Mouse (Mus musculus) left cerebral cortex, postnatal 36 days (tissue): Measurements from ENCODE around the gene Taf10. TPM values are rescaled to one million over a fixed set of nuclear protein-coding genes. Genes with fewer than 3 reads are reported as not detected.

ENCODE experiments used
- DNase-seq, 2 experiments: peaks; one replicate each; pipeline ENCODE4 v3.0.0; 2021 to 2022; ENCODE audit warnings: low spot score in 2 of 2, mixed read lengths in 1 of 2
- intact Hi-C: fragments of 180-260 bp; cut with DNase I; formaldehyde crosslinking; loops from one replicate; pipeline ENCODE4 v1.15.1; 2025
- total RNA-seq, 2 experiments: library from RNA; stranded (reverse); gene quantifications; 2 replicates each; pipeline ENCODE4 v1.2.3; 2021

Taf10 gene
- 100 to 1,000 TPM; 112 to 127 TPM for total RNA-seq

GRCm38 (mm10) chr7:105743926-105744590, at the start of gene Taf10:
Taf10 (minus strand) TSS chr7:105744361.
- DNase-seq, result peak; percentile 87 to 88
- intact Hi-C loops, result loop anchor here (2.0 to 5.0 kb wide), 2 partner anchors 67 to 187 kb away; partner anchors contain the start of gene Mrpl17

- intact Hi-C loops, result no loop called here
- DNase-seq, result no peak
Observed at GRCm38 (mm10) chr7:105793701-105794100, 49.5 kb upstream of the Taf10 start.

- no peak for DNase-seq
- intact Hi-C loops, result no loop called here
Observed at GRCm38 (mm10) chr7:105791147-105791546, 47.0 kb upstream of the Taf10 start.

DNA sequence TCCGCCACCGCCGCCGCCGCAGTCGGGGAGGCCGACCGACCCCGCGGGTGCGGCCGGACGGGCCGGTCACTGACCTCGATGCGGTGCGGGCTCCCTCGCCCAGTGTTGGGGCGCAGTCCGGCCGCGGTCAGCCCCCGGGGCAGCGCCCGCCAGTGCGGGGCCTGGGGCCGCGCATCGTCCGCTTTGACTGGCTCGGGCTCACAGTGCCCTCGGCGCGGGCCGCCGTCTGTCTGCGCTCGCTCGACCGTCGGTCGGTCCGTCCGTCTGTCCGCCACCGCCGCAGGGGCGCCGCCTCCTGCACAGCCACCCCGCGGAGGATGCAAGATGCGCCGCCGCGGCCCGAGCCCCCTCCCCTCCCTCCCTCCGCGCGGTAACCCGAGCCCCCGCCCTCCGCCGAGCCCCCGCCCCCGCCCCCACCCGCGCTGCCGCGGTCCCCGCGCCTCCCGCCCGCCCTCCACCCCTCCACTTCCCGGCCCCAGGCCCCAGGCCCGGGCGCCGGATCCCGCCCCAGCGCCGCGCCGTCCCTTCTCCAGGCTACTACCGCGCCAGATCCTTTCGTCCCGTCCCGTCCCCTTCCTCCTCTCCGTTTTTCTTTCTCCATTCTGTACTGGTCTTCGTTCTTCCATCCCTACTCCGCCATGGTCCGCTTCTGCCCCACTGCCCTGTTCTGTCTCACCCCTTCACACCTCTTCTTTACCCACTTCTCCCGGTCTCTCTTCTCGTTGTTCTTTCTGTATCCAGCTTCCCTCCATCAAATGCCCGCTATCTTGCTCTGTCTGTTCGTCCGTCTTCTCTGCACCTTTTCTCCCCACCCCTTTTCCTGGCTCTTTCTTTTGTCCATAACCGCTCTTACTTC, 43.4 kb upstream of the Taf10 start, which contains the start of gene Dchs1:
Gene Dchs1 (minus strand): TSS at position 370 of the 856 bp plus-strand sequence.
- intact Hi-C loops, result no loop called here
- DNase-seq, result no peak

DNA sequence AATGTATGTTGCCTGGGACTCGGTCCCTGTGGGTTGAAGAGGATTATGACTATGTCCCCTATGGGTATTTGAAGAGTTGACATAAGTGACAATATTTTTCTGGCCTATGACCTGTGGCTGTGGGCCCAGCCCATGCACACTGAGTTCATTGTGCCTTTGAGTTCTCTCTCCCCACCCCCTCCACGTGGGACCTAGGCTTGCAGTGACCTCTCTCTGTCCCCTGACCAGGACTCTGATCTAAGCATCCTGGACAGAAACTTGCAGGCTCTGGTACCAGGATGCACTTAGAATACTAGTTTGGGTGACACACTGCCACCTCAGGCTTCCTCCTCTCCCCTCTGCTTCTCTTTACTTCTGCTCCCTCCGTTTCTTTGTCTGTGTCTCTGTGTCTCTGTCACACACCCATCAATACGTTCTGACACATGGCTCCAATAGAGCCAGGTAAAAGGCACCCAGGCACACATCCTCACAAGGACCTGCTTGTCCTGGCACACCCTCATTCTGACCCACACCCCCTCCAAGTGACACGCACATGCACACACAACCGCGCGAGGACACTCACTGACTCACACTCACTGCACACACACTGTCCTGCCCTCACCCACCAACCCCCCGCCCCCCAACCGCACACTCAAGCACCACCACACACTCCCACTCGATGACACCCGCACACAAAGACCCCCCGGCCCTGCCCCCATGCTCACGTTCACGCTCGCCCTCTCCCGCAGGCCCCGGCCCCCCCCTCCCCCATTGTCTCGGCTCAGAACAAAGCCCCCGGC, 42.5 kb upstream of the Taf10 start:
- intact Hi-C loops, result no loop called here

DNA sequence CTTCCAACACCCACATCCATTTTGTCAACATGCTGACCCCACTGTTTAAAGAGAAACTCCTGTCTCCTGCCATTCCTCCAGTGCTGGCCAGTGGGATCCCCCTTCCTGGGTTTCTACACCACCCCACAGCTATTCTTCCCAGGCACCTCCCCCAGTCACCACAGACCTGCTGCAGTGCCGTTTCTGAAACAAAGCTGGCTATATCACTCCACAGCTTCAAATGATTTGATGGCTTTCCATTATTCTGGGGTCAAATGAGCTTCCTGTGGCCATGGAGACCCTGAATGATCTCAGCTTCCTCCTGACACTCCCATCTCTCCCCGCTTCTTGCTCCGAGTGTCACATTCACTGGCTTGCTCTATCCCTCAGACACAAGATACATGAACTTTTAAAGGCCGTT, 40.4 kb upstream of the Taf10 start:
- intact Hi-C loops, result no loop called here

More for the DNA sequence above, 42.5 kb upstream of the Taf10 start:
- no peak for DNase-seq

DNA sequence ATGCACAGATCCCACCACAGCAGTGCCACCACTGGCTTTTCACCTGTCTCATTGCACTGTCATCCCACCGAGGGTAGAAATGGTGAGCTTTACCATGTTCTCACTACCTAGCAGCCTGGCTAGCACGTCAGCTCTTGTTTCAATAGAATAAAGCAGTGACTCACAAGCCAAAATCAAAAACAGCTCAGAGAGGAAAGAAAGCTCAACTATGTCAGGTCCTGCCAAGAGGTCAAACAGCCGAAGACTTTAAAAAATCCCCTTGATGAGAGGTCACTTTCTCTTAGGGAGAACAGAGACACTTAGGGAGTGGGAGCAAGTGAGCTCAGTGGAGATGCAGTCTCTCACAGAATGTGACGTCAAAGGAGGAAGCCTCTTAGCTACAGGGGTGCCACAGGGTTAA, 39.7 kb upstream of the Taf10 start:
- no peak for DNase-seq

More for the DNA sequence above, 40.4 kb upstream of the Taf10 start:
- DNase-seq, result no peak

DNA sequence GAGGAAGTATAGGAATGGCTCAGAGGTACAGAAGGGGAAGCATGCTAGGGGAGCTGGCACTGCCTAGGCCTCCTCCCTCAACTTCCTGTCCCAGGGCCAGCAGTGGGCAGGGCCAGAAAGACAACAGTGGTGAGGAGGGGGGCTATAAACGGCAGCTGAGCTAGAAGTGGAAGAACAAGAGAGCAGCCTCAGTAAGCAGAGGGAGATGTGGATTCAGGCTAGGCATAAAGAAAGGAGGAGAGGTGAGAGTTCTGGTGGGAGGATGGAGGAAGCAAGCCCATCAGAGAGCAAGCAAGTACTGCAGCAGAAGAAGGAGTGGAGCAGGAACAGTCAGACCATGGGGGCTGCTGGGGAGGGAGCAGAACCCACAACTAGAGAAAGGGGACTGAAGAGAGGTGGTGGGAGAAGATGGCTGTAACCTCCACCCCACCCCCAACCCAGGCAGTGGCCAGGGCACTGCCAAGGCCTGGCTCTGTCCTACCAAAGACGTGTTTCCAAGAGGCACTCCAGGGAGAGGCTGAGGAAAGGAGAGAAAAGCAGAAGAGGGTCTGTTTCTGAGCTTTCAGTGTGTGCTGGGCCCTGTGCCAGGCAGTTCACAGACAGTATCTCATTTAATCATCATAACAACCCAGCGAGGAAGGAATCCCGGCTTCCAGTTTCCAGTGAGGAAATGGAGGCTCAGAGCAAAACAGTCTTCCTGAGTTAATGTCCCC, 34.5 kb upstream of the Taf10 start:
- no peak for DNase-seq
- intact Hi-C loops, result no loop called here

More for the DNA sequence above, 39.7 kb upstream of the Taf10 start:
- intact Hi-C loops, result no loop called here

- DNase-seq, result no peak
- intact Hi-C loops, result no loop called here
Observed at GRCm38 (mm10) chr7:105777797-105778552, 33.8 kb upstream of the Taf10 start.

GRCm38 (mm10) chr7:105777316-105777715, 33.2 kb upstream of the Taf10 start:
- no peak for DNase-seq
- intact Hi-C loops, result no loop called here

GRCm38 (mm10) chr7:105776026-105776425, 31.9 kb upstream of the Taf10 start:
- no peak for DNase-seq
- intact Hi-C loops, result no loop called here

- intact Hi-C loops, result no loop called here
- DNase-seq, result no peak
Observed at GRCm38 (mm10) chr7:105774661-105775060, 30.5 kb upstream of the Taf10 start.

- DNase-seq, result no peak
- intact Hi-C loops, result no loop called here
Observed at GRCm38 (mm10) chr7:105773041-105773440, 28.9 kb upstream of the Taf10 start.

GRCm38 (mm10) chr7:105772331-105772730, 28.2 kb upstream of the Taf10 start:
- intact Hi-C loops, result no loop called here
- DNase-seq, result no peak

DNA sequence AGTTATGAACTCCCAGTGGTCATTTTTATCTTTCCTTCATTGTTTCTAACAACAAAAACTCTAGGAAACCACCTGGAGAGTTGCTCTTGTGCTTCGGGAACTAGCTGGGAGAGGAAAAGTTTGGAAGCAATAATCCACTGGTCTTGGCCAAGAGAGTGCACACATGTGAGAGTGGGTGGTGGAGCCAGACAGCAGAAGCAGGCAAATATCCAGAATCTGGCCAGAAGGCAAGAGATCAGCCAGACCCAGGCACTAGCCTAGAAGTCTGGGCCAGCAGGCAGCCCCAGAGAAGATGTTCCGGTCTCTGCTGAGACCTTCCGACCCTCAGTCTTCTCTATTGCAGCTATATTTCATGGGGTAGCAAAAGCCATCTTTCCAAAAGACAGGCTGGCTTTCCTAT, 25.8 kb upstream of the Taf10 start:
- intact Hi-C loops, result no loop called here

DNA sequence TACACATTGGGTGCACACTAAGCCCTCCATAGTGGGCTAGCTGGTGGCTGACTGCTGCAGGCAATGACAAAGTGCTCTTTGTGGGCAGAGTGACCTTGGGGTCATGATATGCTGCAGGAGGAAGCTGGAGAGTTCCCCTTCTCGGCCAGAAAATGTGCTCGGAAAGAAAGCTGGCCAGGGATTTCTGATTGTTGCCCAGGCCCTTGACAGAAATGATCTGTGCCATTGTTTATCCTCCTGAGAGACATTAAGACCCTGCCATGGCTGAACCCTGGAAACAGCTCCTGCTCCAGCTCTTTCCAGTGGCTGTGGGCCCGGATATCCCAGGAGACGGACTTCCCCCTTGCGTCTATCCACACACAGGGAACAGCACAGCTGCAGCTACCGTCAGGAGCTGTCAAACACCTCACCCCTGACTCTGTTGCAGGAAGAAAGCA, 23.6 kb upstream of the Taf10 start:
- DNase-seq, result no peak
- intact Hi-C loops, result no loop called here

More for the DNA sequence above, 25.8 kb upstream of the Taf10 start:
- no peak for DNase-seq

GRCm38 (mm10) chr7:105764331-105764730, 20.2 kb upstream of the Taf10 start:
- intact Hi-C loops, result no loop called here
- DNase-seq, result no peak

DNA sequence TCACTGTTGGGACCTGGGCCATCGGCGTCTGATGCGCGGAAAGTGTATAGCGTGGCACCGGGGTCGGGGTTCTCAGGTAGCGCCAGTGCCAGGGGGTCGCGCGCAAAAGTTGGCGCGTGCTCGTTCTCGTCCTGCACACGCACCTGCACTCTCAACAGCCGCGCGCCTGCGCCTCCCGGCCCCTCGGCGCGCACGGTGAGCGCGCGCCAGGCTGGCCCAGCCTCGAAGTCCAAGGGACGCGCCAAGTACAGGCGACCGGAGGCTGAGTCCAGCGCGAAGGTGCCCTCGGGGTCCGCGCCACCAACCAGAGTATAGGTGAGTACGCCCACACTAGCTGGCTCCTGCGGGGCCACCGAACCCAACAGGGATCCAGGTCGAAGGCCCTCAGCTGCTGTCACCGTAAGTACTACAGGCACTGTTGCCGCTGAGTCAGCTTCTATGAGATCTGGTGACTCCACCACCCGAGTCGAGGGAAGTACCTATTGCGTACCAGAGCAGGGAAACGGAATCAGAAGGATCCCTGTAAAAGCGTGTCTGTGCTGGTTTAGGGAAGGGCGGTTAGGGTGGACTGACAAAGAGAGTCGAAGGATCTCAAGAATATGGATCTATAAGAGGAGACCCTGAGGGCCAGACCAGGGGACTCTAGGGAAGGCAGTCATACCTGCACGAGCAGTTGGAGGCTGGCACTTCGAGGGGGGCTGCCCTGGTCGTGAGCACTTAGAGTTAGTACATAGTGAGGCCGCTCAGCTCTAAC, 18.5 kb upstream of the Taf10 start:
- no peak for DNase-seq
- intact Hi-C loops, result no loop called here
